11 mouse cellular contexts compared by ENCODE assay signal in the genomic region with DNA sequence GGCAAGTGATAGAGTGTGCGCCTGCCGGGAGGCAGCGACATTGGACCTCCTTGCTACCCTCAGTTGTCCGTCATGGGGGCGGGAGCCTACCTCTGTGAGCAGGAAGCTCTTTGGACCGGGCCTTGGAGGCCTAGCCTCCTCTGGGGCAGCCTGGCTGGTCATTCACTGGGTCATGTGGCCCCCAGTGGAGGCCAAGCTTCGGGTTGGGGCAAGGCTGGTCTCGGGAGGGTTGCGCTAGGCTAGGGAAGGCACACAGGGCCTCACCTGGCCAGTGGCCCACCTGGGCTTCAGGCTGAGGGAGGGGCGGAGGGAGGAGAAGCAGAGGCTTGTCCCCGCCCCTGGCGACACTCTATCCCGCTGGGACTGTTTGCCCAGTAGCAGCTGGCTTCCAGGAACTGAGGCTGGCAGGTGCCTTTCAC. TPM values are rescaled to one million over a fixed set of nuclear protein-coding genes. Genes with fewer than 3 reads are reported as not detected.
DNase-seq lines count a peak whose midpoint lies in the region; ATAC-seq and TF ChIP-seq lines count a peak whose summit lies in the region.
"Had no signal": no experiment of that assay in that cellular context is flagged by ENCODE, and none has a peak within 500 bp of the region (broad histone marks: within the 10 kb centered on the region; RNA-seq: fewer than 3 reads in every experiment).

No protein-coding gene starts in this region.

- TF ChIP-seq EP300 in lung, postnatal 0 days (IDR thresholded peaks at IDR 0.05): 0 out of 2 replicates have a peak, but pooled peaks have one; percentile 14

- H3K4me1 ChIP-seq in forebrain, embryonic 11.5 days (replicated peaks; ENCODE audit: control insufficient read depth, insufficient read depth, low read length): no peaks in the 10 kb centered on the region
- no peaks in the 10 kb centered on the region for H3K4me1 ChIP-seq in forebrain, embryonic 13.5 days
- H3K4me1 ChIP-seq in embryonic facial prominence, embryonic 13.5 days: no peaks in the 10 kb centered on the region
- H3K4me1 ChIP-seq in lung, postnatal 0 days (ENCODE audit: insufficient read depth, low read depth, low read length): no peaks in the 10 kb centered on the region

- H3K4me3 ChIP-seq in forebrain, embryonic 11.5 days (ENCODE audit: low read depth, low read length): no peak overlapping the region
- H3K4me3 ChIP-seq in forebrain, embryonic 13.5 days: no peak overlapping the region
- peak overlapping the region; percentile 22; the same call in 1 of the 2 replicates for H3K4me3 ChIP-seq in embryonic facial prominence, embryonic 13.5 days
- H3K4me3 ChIP-seq in lung, postnatal 0 days (ENCODE audit: low read depth, low read length): peak overlapping the region; percentile 17; the same call in 1 of the 2 replicates

- H3K27me3 ChIP-seq in forebrain, embryonic 11.5 days (ENCODE audit: control insufficient read depth, insufficient read depth, low read length): no peaks in the 10 kb centered on the region; the same call in 1 of the 2 replicates
- peaks cover 33% of the 10 kb centered on the region for H3K27me3 ChIP-seq in forebrain, embryonic 13.5 days
- peaks cover 40% of the 10 kb centered on the region for H3K27me3 ChIP-seq in embryonic facial prominence, embryonic 13.5 days
- no peaks in the 10 kb centered on the region for H3K27me3 ChIP-seq in lung, postnatal 0 days (replicated peaks; ENCODE audit: insufficient read depth, low read length)

- 11% methylated on average over 12 of the region's 13 CpGs for WGBS in forebrain, embryonic 11.5 days
- WGBS in forebrain, embryonic 13.5 days: 15% methylated on average over 13 of the region's 13 CpGs
- WGBS in embryonic facial prominence, embryonic 13.5 days: 9% methylated on average over 13 of the region's 13 CpGs
- WGBS in lung, postnatal 0 days: 5% methylated on average over 13 of the region's 13 CpGs

- intact Hi-C loops in left cerebral cortex, postnatal 25 days (cut with DNase I): no loop called here

- no peak overlapping the region for H3K9ac ChIP-seq in forebrain, embryonic 11.5 days (ENCODE audit: low read length)
- H3K9ac ChIP-seq in forebrain, embryonic 13.5 days: no peak overlapping the region
- peak overlapping the region; percentile 52; the same call in 1 of the 2 replicates for H3K9ac ChIP-seq in embryonic facial prominence, embryonic 13.5 days
- H3K9ac ChIP-seq in lung, postnatal 0 days (replicated peaks; ENCODE audit: low read depth): peak overlapping the region; percentile 48; the same call in 1 of the 2 replicates

- DNase-seq in forebrain, embryonic 11.5 days (ENCODE audit: low spot score): peak; percentile 45
- peak; percentile 92 for DNase-seq in kidney, postnatal 36 days
- DNase-seq in lung, postnatal 0 days (ENCODE audit: low spot score): peak; percentile 88
- no peak for DNase-seq in frontal cortex, postnatal 14 days (ENCODE audit: low spot score in 2 of 2)
- DNase-seq in left cerebral cortex, postnatal 25 days (ENCODE audit: low spot score in 2 of 2): no peak
- DNase-seq in frontal cortex, adult 2 months (ENCODE audit: extremely low spot score in 1 of 2, low spot score in 1 of 2): no peak
- DNase-seq: cerebellum, adult 8-10 months; midbrain, embryonic 14.5 days had no signal

- H3K4me2 ChIP-seq in forebrain, embryonic 11.5 days (ENCODE audit: low read depth, low read length, severe bottlenecking): no peak overlapping the region
- no peak overlapping the region for H3K4me2 ChIP-seq in forebrain, embryonic 13.5 days
- peak overlapping the region; percentile 40 for H3K4me2 ChIP-seq in embryonic facial prominence, embryonic 13.5 days
- H3K4me2 ChIP-seq in lung, postnatal 0 days (replicated peaks; ENCODE audit: low read depth, low read length): peak overlapping the region; percentile 44

- no peak for ATAC-seq in forebrain, embryonic 11.5 days (replicated peaks; ENCODE audit: low FRiP score)
- no peak for ATAC-seq in forebrain, embryonic 13.5 days
- no peak for ATAC-seq in embryonic facial prominence, embryonic 13.5 days (ENCODE audit: insufficient number of reproducible peaks, insufficient read depth, low FRiP score, low TSS enrichment, low read depth)
- ATAC-seq in lung, postnatal 0 days: peak; percentile 81

- no peaks in the 10 kb centered on the region for H3K9me3 ChIP-seq in forebrain, embryonic 11.5 days (ENCODE audit: control insufficient read depth, low read length)
- peaks cover 3% of the 10 kb centered on the region; the same call in 1 of the 2 replicates for H3K9me3 ChIP-seq in forebrain, embryonic 13.5 days (replicated peaks)
- no peaks in the 10 kb centered on the region for H3K9me3 ChIP-seq in embryonic facial prominence, embryonic 13.5 days
- no peaks in the 10 kb centered on the region for H3K9me3 ChIP-seq in lung, postnatal 0 days (ENCODE audit: low read length)

- no peak for TF ChIP-seq CTCF in lung, postnatal 0 days (IDR thresholded peaks at IDR 0.05)

- H3K27ac ChIP-seq in forebrain, embryonic 11.5 days (ENCODE audit: low read depth, low read length): no peak overlapping the region
- H3K27ac ChIP-seq in forebrain, embryonic 13.5 days: no peak overlapping the region
- no peak overlapping the region for H3K27ac ChIP-seq in embryonic facial prominence, embryonic 13.5 days
- peak overlapping the region; percentile 68 for H3K27ac ChIP-seq in lung, postnatal 0 days (ENCODE audit: low read length)

- H3K36me3 ChIP-seq in forebrain, embryonic 11.5 days (ENCODE audit: control insufficient read depth, insufficient read depth, low read length): no peaks in the 10 kb centered on the region
- no peaks in the 10 kb centered on the region for H3K36me3 ChIP-seq in forebrain, embryonic 13.5 days (ENCODE audit: poor library complexity, severe bottlenecking)
- no peaks in the 10 kb centered on the region for H3K36me3 ChIP-seq in embryonic facial prominence, embryonic 13.5 days
- no peaks in the 10 kb centered on the region for H3K36me3 ChIP-seq in lung, postnatal 0 days (ENCODE audit: insufficient read depth, low read length)

RNA-seq across cellular contexts. Expression of a gene that starts 5.7 kb away (rescaled TPM):
- polyA plus RNA-seq in forebrain, embryonic 11.5 days (2014; fragmentation: Nextera tagmentation; extraction: Ambion mirVana): 1.1 TPM in 2 replicates
- 0.05 and 0.20 TPM in 2 replicates for polyA plus RNA-seq in forebrain, embryonic 13.5 days (2015; fragmentation: Nextera tagmentation; extraction: Ambion mirVana)
- polyA plus RNA-seq in embryonic facial prominence, embryonic 13.5 days (2015; fragmentation: Nextera tagmentation; extraction: Ambion mirVana): 2.3 and 2.7 TPM in 2 replicates
- polyA plus RNA-seq in lung, postnatal 0 days (2015; fragmentation: Nextera tagmentation; extraction: Ambion mirVana): 15.5 and 19.1 TPM in 2 replicates
- total RNA-seq in left cerebral cortex, postnatal 25 days (2021): under 1 TPM in 1 of 2 experiments, not detected in 1; 0.48 TPM
- polyA plus RNA-seq in frontal cortex, adult 2 months (2012; rRNA removed): 0.10 and 0.34 TPM in 2 replicates

RNA-seq across cellular contexts. Expression of a gene that starts 12.2 kb away (rescaled TPM):
- polyA plus RNA-seq in forebrain, embryonic 11.5 days (2014; fragmentation: Nextera tagmentation; extraction: Ambion mirVana): 0.27 TPM in 1 of 2 replicates, not detected in the other
- polyA plus RNA-seq in forebrain, embryonic 13.5 days (2015; fragmentation: Nextera tagmentation; extraction: Ambion mirVana): not detected in 2 replicates
- 0.90 TPM in 1 of 2 replicates, not detected in the other for polyA plus RNA-seq in embryonic facial prominence, embryonic 13.5 days (2015; fragmentation: Nextera tagmentation; extraction: Ambion mirVana)
- 0.33 TPM in 1 of 2 replicates, not detected in the other for polyA plus RNA-seq in lung, postnatal 0 days (2015; fragmentation: Nextera tagmentation; extraction: Ambion mirVana)
- total RNA-seq in left cerebral cortex, postnatal 25 days (2021): not detected
- not detected in 2 replicates for polyA plus RNA-seq in frontal cortex, adult 2 months (2012; rRNA removed)
- total RNA-seq: gastrocnemius, adult 8-10 months had no signal

RNA-seq across cellular contexts. Expression of a gene that starts 12.7 kb away (rescaled TPM):
- polyA plus RNA-seq in forebrain, embryonic 11.5 days (2014; fragmentation: Nextera tagmentation; extraction: Ambion mirVana): 75.4 and 76.3 TPM in 2 replicates
- 85.5 and 88.5 TPM in 2 replicates for polyA plus RNA-seq in forebrain, embryonic 13.5 days (2015; fragmentation: Nextera tagmentation; extraction: Ambion mirVana)
- 59.8 and 65.4 TPM in 2 replicates for polyA plus RNA-seq in embryonic facial prominence, embryonic 13.5 days (2015; fragmentation: Nextera tagmentation; extraction: Ambion mirVana)
- 41.1 and 45.4 TPM in 2 replicates for polyA plus RNA-seq in lung, postnatal 0 days (2015; fragmentation: Nextera tagmentation; extraction: Ambion mirVana)
- total RNA-seq in left cerebral cortex, postnatal 25 days (2021): 10 to 100 TPM; 20.5 to 21.0 TPM
- 29.9 and 32.5 TPM in 2 replicates for polyA plus RNA-seq in frontal cortex, adult 2 months (2012; rRNA removed)

RNA-seq across cellular contexts. Expression of a gene that starts 22.7 kb away (rescaled TPM):
- 7.5 and 8.3 TPM in 2 replicates for polyA plus RNA-seq in forebrain, embryonic 11.5 days (2014; fragmentation: Nextera tagmentation; extraction: Ambion mirVana)
- 14.0 and 14.3 TPM in 2 replicates for polyA plus RNA-seq in forebrain, embryonic 13.5 days (2015; fragmentation: Nextera tagmentation; extraction: Ambion mirVana)
- 8.7 and 9.6 TPM in 2 replicates for polyA plus RNA-seq in embryonic facial prominence, embryonic 13.5 days (2015; fragmentation: Nextera tagmentation; extraction: Ambion mirVana)
- polyA plus RNA-seq in lung, postnatal 0 days (2015; fragmentation: Nextera tagmentation; extraction: Ambion mirVana): 38.5 and 38.9 TPM in 2 replicates
- 1 to 10 TPM; 6.8 TPM for total RNA-seq in left cerebral cortex, postnatal 25 days (2021)
- polyA plus RNA-seq in frontal cortex, adult 2 months (2012; rRNA removed): 6.9 and 7.3 TPM in 2 replicates

RNA-seq across cellular contexts. Expression of a gene that starts 38.5 kb away (rescaled TPM):
- 40.5 and 42.0 TPM in 2 replicates for polyA plus RNA-seq in forebrain, embryonic 11.5 days (2014; fragmentation: Nextera tagmentation; extraction: Ambion mirVana)
- polyA plus RNA-seq in forebrain, embryonic 13.5 days (2015; fragmentation: Nextera tagmentation; extraction: Ambion mirVana): 23.5 and 27.6 TPM in 2 replicates
- polyA plus RNA-seq in embryonic facial prominence, embryonic 13.5 days (2015; fragmentation: Nextera tagmentation; extraction: Ambion mirVana): 24.5 and 29.0 TPM in 2 replicates
- 8.6 TPM in 2 replicates for polyA plus RNA-seq in lung, postnatal 0 days (2015; fragmentation: Nextera tagmentation; extraction: Ambion mirVana)
- total RNA-seq in left cerebral cortex, postnatal 25 days (2021): 10 to 100 TPM; 82.7 to 91.5 TPM
- 70.4 and 73.5 TPM in 2 replicates for polyA plus RNA-seq in frontal cortex, adult 2 months (2012; rRNA removed)

Comparison
In these comparisons a context has a peak if more than half of its experiments do, and no peak if none do; other contexts are left out.
1. DNase-seq: peak in forebrain, embryonic 11.5 days (single experiment), kidney, postnatal 36 days (2 of 2) and lung, postnatal 0 days (single experiment); none in frontal cortex, postnatal 14 days (0 of 2), left cerebral cortex, postnatal 25 days (0 of 2) and frontal cortex, adult 2 months (0 of 2).
2. H3K4me2 ChIP-seq: peak in embryonic facial prominence, embryonic 13.5 days (single experiment) and lung, postnatal 0 days (single experiment); none in forebrain, embryonic 11.5 days (single experiment) and forebrain, embryonic 13.5 days (single experiment).
3. H3K4me3 ChIP-seq: peak in embryonic facial prominence, embryonic 13.5 days (single experiment) and lung, postnatal 0 days (single experiment); none in forebrain, embryonic 11.5 days (single experiment) and forebrain, embryonic 13.5 days (single experiment).
4. H3K9ac ChIP-seq: peak in embryonic facial prominence, embryonic 13.5 days (single experiment) and lung, postnatal 0 days (single experiment); none in forebrain, embryonic 11.5 days (single experiment) and forebrain, embryonic 13.5 days (single experiment).